Mouse (Mus musculus): ENCODE measurements around the gene Unc13b. TPM values are rescaled to one million over a fixed set of nuclear protein-coding genes. Genes with fewer than 3 reads are reported as not detected.
"Not testable (repeated sequence)": the region's sequence is repeated elsewhere in the genome, so short reads cannot be mapped to it uniquely, and the experiment has no call there.

Unc13b gene
- polyA plus RNA-seq, 1 experiment from 2014 or later, result 20.2 TPM

- no peaks in the 10 kb centered on the region for H3K9me3 ChIP-seq
- WGBS, result 89% methylated on average over 1 of the region's 1 CpGs
- H3K9ac ChIP-seq (replicated peaks), result no peak overlapping the region
- H3K4me3 ChIP-seq (replicated peaks), result no peak overlapping the region
- H3K27ac ChIP-seq, result no peak overlapping the region
- peaks cover 4% of the 10 kb centered on the region for H3K36me3 ChIP-seq
- H3K27me3 ChIP-seq, result no peaks in the 10 kb centered on the region
- H3K4me2 ChIP-seq (replicated peaks), result no peak overlapping the region
- ATAC-seq, result no peak
- H3K4me1 ChIP-seq (replicated peaks), result no peaks in the 10 kb centered on the region
These were observed 83.9 kb downstream of the Unc13b start for GRCm38 (mm10) chr4:43142610-43143009.

- not testable (repeated sequence) for H3K27me3 ChIP-seq; H3K27ac ChIP-seq; H3K9me3 ChIP-seq; H3K9ac ChIP-seq (replicated peaks); ATAC-seq; H3K4me2 ChIP-seq (replicated peaks); H3K4me1 ChIP-seq (replicated peaks); H3K36me3 ChIP-seq; H3K4me3 ChIP-seq (replicated peaks)
- 97% methylated on average over 4 of the region's 4 CpGs for WGBS
These were observed 93.7 kb downstream of the Unc13b start for GRCm38 (mm10) chr4:43152413-43152812.

GRCm38 (mm10) chr4:43160045-43160444 is 101.3 kb downstream of the Unc13b start:
- H3K9ac ChIP-seq (replicated peaks), result no peak overlapping the region
- H3K4me3 ChIP-seq (replicated peaks), result no peak overlapping the region
- peaks cover 12% of the 10 kb centered on the region for H3K4me1 ChIP-seq (replicated peaks)
- H3K36me3 ChIP-seq, result no peaks in the 10 kb centered on the region
- no peak overlapping the region for H3K27ac ChIP-seq
- no peak for ATAC-seq
- no peaks in the 10 kb centered on the region for H3K27me3 ChIP-seq
- 65% methylated on average over 3 of the region's 3 CpGs for WGBS
- no peaks in the 10 kb centered on the region for H3K9me3 ChIP-seq
- H3K4me2 ChIP-seq (replicated peaks), result no peak overlapping the region

GRCm38 (mm10) chr4:43161124-43161657 is 102.4 kb downstream of the Unc13b start:
- ATAC-seq, result no peak

GRCm38 (mm10) chr4:43163205-43163604 is 104.5 kb downstream of the Unc13b start:
- ATAC-seq, result no peak
- H3K9ac ChIP-seq (replicated peaks), result no peak overlapping the region

More at GRCm38 (mm10) chr4:43161124-43161657, 102.4 kb downstream of the Unc13b start:
- Histone ChIP-seq H3K9ac (replicated peaks) (no peak overlapping the region), H3K27me3 (no peaks in the 10 kb centered on the region), H3K27ac (no peak overlapping the region), H3K4me3 (replicated peaks) (no peak overlapping the region), H3K4me1 (replicated peaks) (peaks cover 12% of the 10 kb centered on the region), H3K9me3 (no peaks in the 10 kb centered on the region), H3K4me2 (replicated peaks) (no peak overlapping the region), H3K36me3 (peaks cover 3% of the 10 kb centered on the region; the same call in 1 of the 2 replicates)
- WGBS, result 97% methylated on average over 3 of the region's 3 CpGs

GRCm38 (mm10) chr4:43165403-43166005 is 106.8 kb downstream of the Unc13b start:
- Histone ChIP-seq H3K27ac (no peak overlapping the region), H3K36me3 (peaks cover 7% of the 10 kb centered on the region; the same call in 1 of the 2 replicates), H3K4me3 (replicated peaks) (no peak overlapping the region), H3K9me3 (no peaks in the 10 kb centered on the region), H3K4me1 (replicated peaks) (no peaks in the 10 kb centered on the region), H3K4me2 (replicated peaks) (no peak overlapping the region), H3K27me3 (no peaks in the 10 kb centered on the region), H3K9ac (replicated peaks) (no peak overlapping the region)
- 93% methylated on average over 12 of the region's 12 CpGs for WGBS
- ATAC-seq, result no peak

More at GRCm38 (mm10) chr4:43163205-43163604, 104.5 kb downstream of the Unc13b start:
- WGBS, result 75% methylated on average over 3 of the region's 3 CpGs
- Histone ChIP-seq H3K36me3 (peaks cover 3% of the 10 kb centered on the region; the same call in 1 of the 2 replicates), H3K27ac (no peak overlapping the region), H3K27me3 (no peaks in the 10 kb centered on the region), H3K9me3 (no peaks in the 10 kb centered on the region), H3K4me2 (replicated peaks) (no peak overlapping the region), H3K4me3 (replicated peaks) (no peak overlapping the region), H3K4me1 (replicated peaks) (peaks cover 12% of the 10 kb centered on the region)

- H3K27ac ChIP-seq, result no peak overlapping the region
- WGBS, result 91% methylated on average over 3 of the region's 3 CpGs
- H3K4me2 ChIP-seq (replicated peaks), result no peak overlapping the region
- H3K4me1 ChIP-seq (replicated peaks), result no peaks in the 10 kb centered on the region
- no peaks in the 10 kb centered on the region for H3K9me3 ChIP-seq
- no peak overlapping the region for H3K9ac ChIP-seq (replicated peaks)
- no peaks in the 10 kb centered on the region for H3K27me3 ChIP-seq
- peaks cover 7% of the 10 kb centered on the region; the same call in 1 of the 2 replicates for H3K36me3 ChIP-seq
- no peak overlapping the region for H3K4me3 ChIP-seq (replicated peaks)
- ATAC-seq, result no peak
These were observed 111.3 kb downstream of the Unc13b start for GRCm38 (mm10) chr4:43170028-43170427.

GRCm38 (mm10) chr4:43177126-43177525 is 118.4 kb downstream of the Unc13b start:
- no peaks in the 10 kb centered on the region for H3K9me3 ChIP-seq
- no peak overlapping the region for H3K9ac ChIP-seq (replicated peaks)
- H3K4me3 ChIP-seq (replicated peaks), result no peak overlapping the region
- peaks cover 10% of the 10 kb centered on the region for H3K36me3 ChIP-seq
- no peak overlapping the region for H3K27ac ChIP-seq
- H3K4me1 ChIP-seq (replicated peaks), result no peaks in the 10 kb centered on the region
- H3K4me2 ChIP-seq (replicated peaks), result no peak overlapping the region
- no peak for ATAC-seq
- no peaks in the 10 kb centered on the region for H3K27me3 ChIP-seq
- WGBS, result 98% methylated on average over 2 of the region's 2 CpGs

GRCm38 (mm10) chr4:43182474-43183168 is 123.9 kb downstream of the Unc13b start:
- WGBS, result 96% methylated on average over 8 of the region's 8 CpGs
- Histone ChIP-seq H3K9ac (replicated peaks) (no peak overlapping the region), H3K27ac (no peak overlapping the region), H3K4me3 (replicated peaks) (no peak overlapping the region), H3K27me3 (no peaks in the 10 kb centered on the region), H3K4me2 (replicated peaks) (no peak overlapping the region), H3K9me3 (no peaks in the 10 kb centered on the region), H3K36me3 (peaks cover 18% of the 10 kb centered on the region), H3K4me1 (replicated peaks) (no peaks in the 10 kb centered on the region)
- ATAC-seq, result no peak

GRCm38 (mm10) chr4:43187439-43187838 is 128.7 kb downstream of the Unc13b start:
- H3K27ac ChIP-seq, result no peak overlapping the region
- H3K27me3 ChIP-seq, result no peaks in the 10 kb centered on the region
- no peaks in the 10 kb centered on the region for H3K9me3 ChIP-seq
- no peak overlapping the region for H3K4me2 ChIP-seq (replicated peaks)
- no peaks in the 10 kb centered on the region for H3K4me1 ChIP-seq (replicated peaks)
- peaks cover 10% of the 10 kb centered on the region; the same call in 1 of the 2 replicates for H3K36me3 ChIP-seq
- 21% methylated on average over 2 of the region's 2 CpGs for WGBS
- ATAC-seq, result no peak
- no peak overlapping the region for H3K9ac ChIP-seq (replicated peaks)
- no peak overlapping the region for H3K4me3 ChIP-seq (replicated peaks)

- Histone ChIP-seq H3K4me3 (replicated peaks) (no peak overlapping the region), H3K36me3 (no peaks in the 10 kb centered on the region), H3K27ac (no peak overlapping the region), H3K4me2 (replicated peaks) (no peak overlapping the region), H3K9ac (replicated peaks) (no peak overlapping the region), H3K9me3 (no peaks in the 10 kb centered on the region), H3K27me3 (no peaks in the 10 kb centered on the region), H3K4me1 (replicated peaks) (no peaks in the 10 kb centered on the region)
- WGBS, result 91% methylated on average over 5 of the region's 5 CpGs
- no peak for ATAC-seq
These were observed 130.6 kb downstream of the Unc13b start for GRCm38 (mm10) chr4:43189381-43189780.

GRCm38 (mm10) chr4:43204946-43205345 is 146.2 kb downstream of the Unc13b start:
- no peak for ATAC-seq
- Histone ChIP-seq H3K4me2 (replicated peaks) (no peak overlapping the region), H3K27me3 (no peaks in the 10 kb centered on the region), H3K27ac (no peak overlapping the region), H3K9ac (replicated peaks) (no peak overlapping the region), H3K36me3 (peaks cover 10% of the 10 kb centered on the region; the same call in 1 of the 2 replicates), H3K4me3 (replicated peaks) (no peak overlapping the region), H3K9me3 (no peaks in the 10 kb centered on the region), H3K4me1 (replicated peaks) (peaks cover 14% of the 10 kb centered on the region)
- 95% methylated on average over 2 of the region's 2 CpGs for WGBS
